Mouse (Mus musculus): Measurements from ENCODE around the gene Prap1.

DNA sequence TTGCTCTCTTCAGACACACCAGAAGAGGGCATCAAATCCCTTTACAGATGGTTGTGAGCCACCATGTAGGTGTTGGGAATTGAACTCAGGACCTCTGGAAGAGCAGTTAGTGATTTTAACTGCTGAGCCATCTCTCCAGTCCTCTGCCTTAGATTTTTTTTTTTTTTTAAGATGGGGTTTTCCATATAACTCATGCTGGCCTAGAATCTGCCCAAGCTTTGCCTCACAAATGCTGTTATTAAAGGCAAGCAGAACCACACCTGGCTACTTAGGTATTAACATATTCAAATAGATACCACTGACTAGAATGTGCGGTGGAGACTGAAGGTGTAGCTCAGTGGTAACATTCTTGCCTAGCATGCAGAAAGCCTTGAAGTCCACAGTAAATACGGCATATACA is 27.3 kb downstream of the Prap1 start:
- TF ChIP-seq POLR2A (IDR thresholded peaks at IDR 0.05; ENCODE audit: borderline replicate concordance, control insufficient read depth, low read depth, low read length) (no peak), CTCF (IDR thresholded peaks at IDR 0.05; ENCODE audit: control insufficient read depth, insufficient read depth, low read length) (no peak)

All from bone marrow, adult 2 months (tissue).